Mouse (Mus musculus) megakaryocyte, embryonic 14.5 days (primary cell): Measurements from ENCODE around the gene Gm7168. TPM values are rescaled to one million over a fixed set of nuclear protein-coding genes. Genes with fewer than 3 reads are reported as not detected.
"Not testable (repeated sequence)": the region's sequence is repeated elsewhere in the genome, so short reads cannot be mapped to it uniquely, and the experiment has no call there.

Experiments used
- H3K27me3 ChIP-seq: replicated peaks from 2 replicates; pipeline ENCODE3; 2012; ENCODE audit warnings: inconsistent platforms
- H3K36me3 ChIP-seq: replicated peaks from 2 replicates; pipeline ENCODE3; 2012; ENCODE audit warnings: low read length, inconsistent platforms, mixed read lengths
- H3K4me1 ChIP-seq: 2 replicates; pipeline ENCODE4 v1.6.1; 2012; ENCODE audit warnings: inconsistent platforms
- H3K4me3 ChIP-seq: replicated peaks from 2 replicates; pipeline ENCODE3; 2012; ENCODE audit warnings: moderate library complexity, mild to moderate bottlenecking, inconsistent platforms
- H3K9me3 ChIP-seq: 2 replicates; pipeline ENCODE4 v1.6.1; 2012; ENCODE audit warnings: inconsistent platforms
- FLI1 ChIP-seq: IDR thresholded peaks from 2 replicates; pipeline ENCODE4 v1.6.1; 2012; ENCODE audit warnings: low read length, inconsistent platforms, mixed read lengths
- GATA1 ChIP-seq: IDR thresholded peaks from 3 replicates; pipeline ENCODE4 v1.6.1; 2012; ENCODE audit warnings: mixed read lengths, low read length, inconsistent platforms, borderline replicate concordance
- polyA plus RNA-seq: library from polyadenylated mRNA; stranded (reverse); fragments of >175 nt; gene quantifications from 2 replicates; pipeline ENCODE4 v1.2.3, GENCODE M21; 2012; ENCODE audit warnings: low replicate concordance; ENCODE audit not compliant: insufficient read depth

The Gm7168 gene
- not detected in 2 replicates for polyA plus RNA-seq

- H3K4me3 ChIP-seq, H3K36me3 ChIP-seq, H3K27me3 ChIP-seq, H3K9me3 ChIP-seq, H3K4me1 ChIP-seq: not testable (repeated sequence)
Measured at GRCm38 (mm10) chr17:13948073-13948472, at the start of gene Gm7168. TSS of gene Gm7168 (plus strand) at chr17:13948373.

GRCm38 (mm10) chr17:13898838-13899237 lies 49.3 kb upstream of the Gm7168 start:
- Histone ChIP-seq H3K4me3 (no peak overlapping the region), H3K9me3 (no peaks in the 10 kb centered on the region), H3K27me3 (no peaks in the 10 kb centered on the region), H3K36me3 (no peaks in the 10 kb centered on the region), H3K4me1 (no peaks in the 10 kb centered on the region)
- TF ChIP-seq GATA1 = no peak
- no peak for TF ChIP-seq FLI1

GRCm38 (mm10) chr17:13899241-13899640 lies 48.9 kb upstream of the Gm7168 start:
- Histone ChIP-seq H3K9me3 (no peaks in the 10 kb centered on the region), H3K4me3 (no peak overlapping the region), H3K27me3 (no peaks in the 10 kb centered on the region), H3K36me3 (no peaks in the 10 kb centered on the region), H3K4me1 (no peaks in the 10 kb centered on the region)
- no peak for TF ChIP-seq FLI1
- no peak for TF ChIP-seq GATA1

- no peak for TF ChIP-seq GATA1
- no peak for TF ChIP-seq FLI1
- Histone ChIP-seq H3K4me3 (no peak overlapping the region), H3K27me3 (no peaks in the 10 kb centered on the region), H3K9me3 (no peaks in the 10 kb centered on the region), H3K36me3 (no peaks in the 10 kb centered on the region), H3K4me1 (no peaks in the 10 kb centered on the region)
Measured at GRCm38 (mm10) chr17:13903793-13904192, 44.4 kb upstream of the Gm7168 start.

- Histone ChIP-seq H3K4me1 (no peaks in the 10 kb centered on the region), H3K4me3 (no peak overlapping the region), H3K27me3 (no peaks in the 10 kb centered on the region), H3K36me3 (no peaks in the 10 kb centered on the region), H3K9me3 (no peaks in the 10 kb centered on the region)
- TF ChIP-seq FLI1 (no peak), GATA1 (no peak)
Measured at GRCm38 (mm10) chr17:13907082-13907481, 41.1 kb upstream of the Gm7168 start.

GRCm38 (mm10) chr17:13907681-13908080 lies 40.5 kb upstream of the Gm7168 start:
- Histone ChIP-seq H3K4me1 (no peaks in the 10 kb centered on the region), H3K9me3 (no peaks in the 10 kb centered on the region), H3K4me3 (no peak overlapping the region), H3K27me3 (no peaks in the 10 kb centered on the region), H3K36me3 (no peaks in the 10 kb centered on the region)
- no peak for TF ChIP-seq GATA1
- TF ChIP-seq FLI1 = no peak

- H3K4me3 ChIP-seq = no peak overlapping the region
- H3K9me3 ChIP-seq = no peaks in the 10 kb centered on the region
- TF ChIP-seq GATA1 (no peak), FLI1 (no peak)
- no peaks in the 10 kb centered on the region for H3K36me3 ChIP-seq
- H3K4me1 ChIP-seq = no peaks in the 10 kb centered on the region
- no peaks in the 10 kb centered on the region for H3K27me3 ChIP-seq
Measured at GRCm38 (mm10) chr17:13913951-13914350, 34.2 kb upstream of the Gm7168 start.

- Histone ChIP-seq H3K9me3 (no peaks in the 10 kb centered on the region), H3K4me3 (no peak overlapping the region), H3K36me3 (no peaks in the 10 kb centered on the region), H3K4me1 (no peaks in the 10 kb centered on the region), H3K27me3 (no peaks in the 10 kb centered on the region)
- no peak for TF ChIP-seq GATA1
- no peak for TF ChIP-seq FLI1
Measured at GRCm38 (mm10) chr17:13914531-13914930, 33.6 kb upstream of the Gm7168 start.

GRCm38 (mm10) chr17:13920771-13921170 lies 27.4 kb upstream of the Gm7168 start:
- no peak for TF ChIP-seq GATA1
- TF ChIP-seq FLI1 = no peak
- H3K4me1 ChIP-seq = no peaks in the 10 kb centered on the region
- H3K27me3 ChIP-seq = no peaks in the 10 kb centered on the region
- no peaks in the 10 kb centered on the region for H3K36me3 ChIP-seq
- H3K9me3 ChIP-seq = no peaks in the 10 kb centered on the region
- no peak overlapping the region for H3K4me3 ChIP-seq

- Histone ChIP-seq H3K4me1 (no peaks in the 10 kb centered on the region), H3K9me3 (no peaks in the 10 kb centered on the region), H3K36me3 (no peaks in the 10 kb centered on the region), H3K4me3 (no peak overlapping the region), H3K27me3 (no peaks in the 10 kb centered on the region)
- no peak for TF ChIP-seq GATA1
- no peak for TF ChIP-seq FLI1
Measured at GRCm38 (mm10) chr17:13923418-13923817, 24.8 kb upstream of the Gm7168 start.

GRCm38 (mm10) chr17:13924588-13924987 lies 23.6 kb upstream of the Gm7168 start:
- TF ChIP-seq FLI1 (no peak), GATA1 (no peak)
- H3K36me3 ChIP-seq = no peaks in the 10 kb centered on the region
- H3K4me1 ChIP-seq = no peaks in the 10 kb centered on the region
- no peaks in the 10 kb centered on the region for H3K9me3 ChIP-seq
- H3K4me3 ChIP-seq = no peak overlapping the region
- no peaks in the 10 kb centered on the region for H3K27me3 ChIP-seq
